Mouse (Mus musculus): ENCODE data around the gene Csnka2ip.

GRCm38 (mm10) chr16:64647771-64648170 lies 45.6 kb upstream of the Csnka2ip start:
- no peak for TF ChIP-seq EP300 (IDR thresholded peaks at IDR 0.05; ENCODE audit: low read length)
- TF ChIP-seq SIN3A (IDR thresholded peaks at IDR 0.05; ENCODE audit: low read length) = no peak
- no peak for TF ChIP-seq UBTF (IDR thresholded peaks at IDR 0.05; ENCODE audit: low read depth, low read length)
- no peak for TF ChIP-seq MAFK (IDR thresholded peaks at IDR 0.05; ENCODE audit: insufficient replicate concordance, low read length)
- no peak for TF ChIP-seq E2F4 (IDR thresholded peaks at IDR 0.05; ENCODE audit: insufficient replicate concordance, low read depth, low read length)
- TF ChIP-seq NELFE (IDR thresholded peaks at IDR 0.05; ENCODE audit: low read depth, low read length) = no peak
- TF ChIP-seq ZKSCAN1 (IDR thresholded peaks at IDR 0.05; ENCODE audit: borderline replicate concordance, low read depth, low read length) = no peak
- TF ChIP-seq SMC3 (IDR thresholded peaks at IDR 0.05; ENCODE audit: low read depth, low read length) = no peak
- no peak for TF ChIP-seq GABPA (IDR thresholded peaks at IDR 0.05; ENCODE audit: insufficient replicate concordance, low read depth, low read length)
- TF ChIP-seq POLR2AphosphoS2 (IDR thresholded peaks at IDR 0.05; ENCODE audit: low read depth, low read length) = no peak
- no peak for TF ChIP-seq ETS1 (conservative IDR thresholded peaks at IDR 0.05; ENCODE audit: low read depth, low read length)
- no peak for TF ChIP-seq POLR2A (IDR thresholded peaks at IDR 0.05; ENCODE audit: low read depth, low read length)

Measured in CH12.LX (cell line).